Mouse (Mus musculus): ENCODE data around the gene Thbs3. TPM values are rescaled to one million over a fixed set of nuclear protein-coding genes. Genes with fewer than 3 reads are reported as not detected.

Gene Thbs3
- polyA plus RNA-seq, 2 experiments: 78.9 to 244 TPM

GRCm38 (mm10) chr3:89188478-89188875 lies 26.5 kb upstream of the Thbs3 start:
- TF ChIP-seq POLR2A (IDR thresholded peaks at IDR 0.05; ENCODE audit: borderline replicate concordance, extremely low read depth, insufficient read depth, insufficient read length): no peak
- Histone ChIP-seq H3K27me3 (ENCODE audit: control insufficient read depth, insufficient read depth, low read length) (no peaks in the 10 kb centered on the region), H3K27ac (replicated peaks; ENCODE audit: low read depth, low read length) (no peak overlapping the region), H3K4me2 (replicated peaks; ENCODE audit: low read depth, low read length, severe bottlenecking) (no peak overlapping the region), H3K4me3 (replicated peaks; ENCODE audit: low read length) (no peak overlapping the region), H3K4me1 (ENCODE audit: control insufficient read depth, insufficient read depth, low read length) (peaks cover 22% of the 10 kb centered on the region), H3K9ac (ENCODE audit: low read depth, low read length, severe bottlenecking) (no peak overlapping the region), H3K9me3 (ENCODE audit: control insufficient read depth, low read length) (no peaks in the 10 kb centered on the region), H3K36me3 (ENCODE audit: control insufficient read depth, insufficient read depth, low read length) (peaks cover 22% of the 10 kb centered on the region)
- DNase-seq (ENCODE audit: low spot score): no peak
- ATAC-seq (ENCODE audit: low FRiP score, low read depth): no peak
- WGBS: 65% methylated on average over 10 of the region's 12 CpGs

GRCm38 (mm10) chr3:89190436-89190835 lies 24.5 kb upstream of the Thbs3 start:
- 90% methylated on average over 8 of the region's 8 CpGs for WGBS
- no peak for ATAC-seq (ENCODE audit: low FRiP score, low read depth)
- Histone ChIP-seq H3K27ac (replicated peaks; ENCODE audit: low read depth, low read length) (no peak overlapping the region), H3K9ac (ENCODE audit: low read depth, low read length, severe bottlenecking) (no peak overlapping the region), H3K27me3 (ENCODE audit: control insufficient read depth, insufficient read depth, low read length) (no peaks in the 10 kb centered on the region), H3K4me2 (replicated peaks; ENCODE audit: low read depth, low read length, severe bottlenecking) (no peak overlapping the region), H3K9me3 (ENCODE audit: control insufficient read depth, low read length) (no peaks in the 10 kb centered on the region), H3K4me3 (replicated peaks; ENCODE audit: low read length) (no peak overlapping the region), H3K4me1 (ENCODE audit: control insufficient read depth, insufficient read depth, low read length) (peaks cover 5% of the 10 kb centered on the region; the same call in 1 of the 2 replicates), H3K36me3 (ENCODE audit: control insufficient read depth, insufficient read depth, low read length) (peaks cover 22% of the 10 kb centered on the region)
- no peak for TF ChIP-seq POLR2A (IDR thresholded peaks at IDR 0.05; ENCODE audit: borderline replicate concordance, extremely low read depth, insufficient read depth, insufficient read length)
- DNase-seq (ENCODE audit: low spot score): no peak

- peaks cover 8% of the 10 kb centered on the region for H3K4me1 ChIP-seq (ENCODE audit: control insufficient read depth, insufficient read depth, low read length)
- DNase-seq (ENCODE audit: low spot score) (no peak), ATAC-seq (ENCODE audit: low FRiP score, low read depth) (no peak)
- H3K27me3 ChIP-seq (ENCODE audit: control insufficient read depth, insufficient read depth, low read length): no peaks in the 10 kb centered on the region
- H3K9ac ChIP-seq (ENCODE audit: low read depth, low read length, severe bottlenecking): no peak overlapping the region
- H3K4me3 ChIP-seq (replicated peaks; ENCODE audit: low read length): no peak overlapping the region
- H3K27ac ChIP-seq (replicated peaks; ENCODE audit: low read depth, low read length): no peak overlapping the region
- no peak overlapping the region for H3K4me2 ChIP-seq (replicated peaks; ENCODE audit: low read depth, low read length, severe bottlenecking)
- 71% methylated on average over 1 of the region's 1 CpGs for WGBS
- H3K9me3 ChIP-seq (ENCODE audit: control insufficient read depth, low read length): no peaks in the 10 kb centered on the region
- peaks cover 7% of the 10 kb centered on the region for H3K36me3 ChIP-seq (ENCODE audit: control insufficient read depth, insufficient read depth, low read length)
- no peak for TF ChIP-seq POLR2A (IDR thresholded peaks at IDR 0.05; ENCODE audit: borderline replicate concordance, extremely low read depth, insufficient read depth, insufficient read length)
These were observed 21.6 kb upstream of the Thbs3 start for GRCm38 (mm10) chr3:89193351-89193750.

- Histone ChIP-seq H3K4me3 (replicated peaks; ENCODE audit: low read length) (no peak overlapping the region), H3K36me3 (ENCODE audit: control insufficient read depth, insufficient read depth, low read length) (peaks cover 2% of the 10 kb centered on the region), H3K9ac (ENCODE audit: low read depth, low read length, severe bottlenecking) (no peak overlapping the region), H3K27me3 (ENCODE audit: control insufficient read depth, insufficient read depth, low read length) (no peaks in the 10 kb centered on the region), H3K27ac (replicated peaks; ENCODE audit: low read depth, low read length) (no peak overlapping the region), H3K4me1 (ENCODE audit: control insufficient read depth, insufficient read depth, low read length) (peaks cover 8% of the 10 kb centered on the region), H3K9me3 (ENCODE audit: control insufficient read depth, low read length) (no peaks in the 10 kb centered on the region), H3K4me2 (replicated peaks; ENCODE audit: low read depth, low read length, severe bottlenecking) (no peak overlapping the region)
- 91% methylated on average over 2 of the region's 2 CpGs for WGBS
- DNase-seq (ENCODE audit: low spot score): no peak
- no peak for TF ChIP-seq POLR2A (IDR thresholded peaks at IDR 0.05; ENCODE audit: borderline replicate concordance, extremely low read depth, insufficient read depth, insufficient read length)
- ATAC-seq (ENCODE audit: low FRiP score, low read depth): no peak
These were observed 21.1 kb upstream of the Thbs3 start for GRCm38 (mm10) chr3:89193853-89194252.

- H3K27ac ChIP-seq (replicated peaks; ENCODE audit: low read depth, low read length): peak overlapping the region; percentile 67
- TF ChIP-seq POLR2A (IDR thresholded peaks at IDR 0.05; ENCODE audit: borderline replicate concordance, extremely low read depth, insufficient read depth, insufficient read length): peak; percentile 76; the same call in 1 of the 2 replicates
- ATAC-seq (ENCODE audit: low FRiP score, low read depth): peak; percentile 96
- peak overlapping the region; percentile 66 for H3K4me2 ChIP-seq (replicated peaks; ENCODE audit: low read depth, low read length, severe bottlenecking)
- 11% methylated on average over 33 of the region's 33 CpGs for WGBS
- H3K9me3 ChIP-seq (ENCODE audit: control insufficient read depth, low read length): no peaks in the 10 kb centered on the region
- no peaks in the 10 kb centered on the region for H3K27me3 ChIP-seq (ENCODE audit: control insufficient read depth, insufficient read depth, low read length)
- peak overlapping the region; percentile 40 for H3K4me3 ChIP-seq (replicated peaks; ENCODE audit: low read length)
- peak overlapping the region; percentile 60 for H3K9ac ChIP-seq (ENCODE audit: low read depth, low read length, severe bottlenecking)
- H3K4me1 ChIP-seq (ENCODE audit: control insufficient read depth, insufficient read depth, low read length): peaks cover 8% of the 10 kb centered on the region
- no peaks in the 10 kb centered on the region for H3K36me3 ChIP-seq (ENCODE audit: control insufficient read depth, insufficient read depth, low read length)
- peak; percentile 96 for DNase-seq (ENCODE audit: low spot score)
These were observed 18.8 kb upstream of the Thbs3 start for GRCm38 (mm10) chr3:89195979-89196877.

All from limb, embryonic 14.5 days (tissue).